Mouse (Mus musculus) liver, adult 2 months (tissue): ENCODE results near the gene Cog2.

Source experiments
- CTCF ChIP-seq: fragments of 200-500 bp; IDR thresholded peaks from 2 replicates; pipeline ENCODE4 v1.5.1; 2011; ENCODE audit warnings: low read depth, low read length, control low read depth
- POLR2A ChIP-seq: fragments of 200-500 bp; IDR thresholded peaks from 2 replicates; pipeline ENCODE4 v1.6.1; 2011; ENCODE audit warnings: low read length, control low read depth; ENCODE audit not compliant: insufficient read depth; ENCODE audit errors: extremely low read depth

DNA sequence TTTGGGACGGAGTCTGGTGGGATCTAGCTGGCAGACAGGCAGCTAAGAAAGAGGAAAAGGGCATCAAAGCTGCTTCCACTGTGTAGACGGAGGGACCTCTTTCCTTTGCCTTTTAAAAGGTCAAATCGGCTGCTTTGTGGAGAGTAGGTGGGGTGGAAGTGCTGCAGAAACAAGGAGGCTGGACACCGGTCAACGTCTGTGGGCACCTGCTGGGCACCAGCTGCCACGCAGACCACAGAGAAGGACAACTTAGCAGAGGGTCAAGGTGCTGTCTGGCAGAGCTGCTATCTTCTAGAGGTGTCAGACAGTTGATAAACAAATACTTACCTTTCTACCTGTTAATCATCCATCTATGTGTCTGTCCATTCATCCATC lies 12.3 kb upstream of the Cog2 start:
- TF ChIP-seq CTCF (no peak), POLR2A (no peak)
